Mouse (Mus musculus) heart, adult 2 months (tissue): ENCODE results near the gene Fam234a.

Experiments
- CTCF ChIP-seq: fragments of 200-600 bp; IDR thresholded peaks from 2 replicates; pipeline ENCODE4 v1.8.1; 2022; ENCODE audit warnings: antibody characterized with exemption, mild to moderate bottlenecking, moderate library complexity
- EP300 ChIP-seq: fragments of 200-500 bp; IDR thresholded peaks from 2 replicates; pipeline ENCODE4 v1.6.1; 2011; ENCODE audit warnings: low read depth, low read length, control low read depth; ENCODE audit not compliant: insufficient read depth
- POLR2A ChIP-seq: fragments of 200-500 bp; IDR thresholded peaks from 2 replicates; pipeline ENCODE4 v1.6.1; 2011; ENCODE audit warnings: mild to moderate bottlenecking, low read depth, low read length, control low read depth; ENCODE audit not compliant: insufficient read depth

- no peak for TF ChIP-seq POLR2A
- TF ChIP-seq CTCF = no peak
- no peak for TF ChIP-seq EP300
Observed at GRCm38 (mm10) chr17:26240120-26240790, 3.8 kb downstream of the Fam234a start.
